Mouse (Mus musculus): ENCODE data around the gene Fsd1. TPM values are rescaled to one million over a fixed set of nuclear protein-coding genes. Genes with fewer than 3 reads are reported as not detected.

The Fsd1 gene
- polyA plus RNA-seq, 1 experiment: 1.2 TPM

DNA sequence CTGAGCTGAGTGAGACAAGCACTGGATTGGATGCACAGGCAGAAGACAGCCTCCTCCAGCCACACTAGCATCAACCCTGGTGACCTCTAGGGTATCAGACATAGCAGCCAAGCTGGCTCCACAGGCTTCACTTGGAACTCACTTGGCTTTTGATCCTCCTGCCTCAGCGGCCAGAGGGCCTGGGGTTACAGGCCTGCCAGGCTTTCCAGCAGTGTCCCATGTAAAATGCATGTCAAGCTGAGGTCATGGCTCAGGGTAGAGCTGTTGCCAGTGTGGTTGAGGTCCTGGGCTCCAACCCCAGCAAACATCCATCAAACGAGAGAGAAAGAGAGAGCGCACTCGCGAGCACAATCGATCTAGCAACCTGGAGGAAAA, 48.4 kb downstream of the Fsd1 start:
- TF ChIP-seq CTCF (IDR thresholded peaks at IDR 0.05; ENCODE audit: control insufficient read depth, insufficient read depth, insufficient read length): no peak
- no peak for TF ChIP-seq MYOD1 (IDR thresholded peaks at IDR 0.05; ENCODE audit: control insufficient read depth, insufficient read length, low read depth)
- no peak for TF ChIP-seq FOSL1 (IDR thresholded peaks at IDR 0.05; ENCODE audit: insufficient read depth, low read length, poor library complexity, severe bottlenecking)
- TF ChIP-seq USF1 (IDR thresholded peaks at IDR 0.05; ENCODE audit: low read depth): no peak
- no peak for TF ChIP-seq MAX (IDR thresholded peaks at IDR 0.05)
- no peak for TF ChIP-seq CEBPB (IDR thresholded peaks at IDR 0.05; ENCODE audit: low read depth)
- no peak for TF ChIP-seq MYOG (IDR thresholded peaks at IDR 0.05; ENCODE audit: control insufficient read depth, extremely low read depth, insufficient read length)
- Histone ChIP-seq H3K79me2 (ENCODE audit: control insufficient read depth, insufficient read depth) (peaks cover 67% of the 10 kb centered on the region), H3K36me3 (ENCODE audit: control insufficient read depth, insufficient read depth) (peaks cover 19% of the 10 kb centered on the region), H3ac (ENCODE audit: control insufficient read depth, insufficient read length, low read depth) (peak overlapping the region; percentile 99), H3K27me3 (ENCODE audit: control insufficient read depth, insufficient read depth, insufficient read length) (no peaks in the 10 kb centered on the region), H3K4me3 (ENCODE audit: insufficient read depth, poor library complexity, severe bottlenecking) (no peak overlapping the region), H3K79me3 (ENCODE audit: low read depth) (peaks cover 58% of the 10 kb centered on the region)

DNA sequence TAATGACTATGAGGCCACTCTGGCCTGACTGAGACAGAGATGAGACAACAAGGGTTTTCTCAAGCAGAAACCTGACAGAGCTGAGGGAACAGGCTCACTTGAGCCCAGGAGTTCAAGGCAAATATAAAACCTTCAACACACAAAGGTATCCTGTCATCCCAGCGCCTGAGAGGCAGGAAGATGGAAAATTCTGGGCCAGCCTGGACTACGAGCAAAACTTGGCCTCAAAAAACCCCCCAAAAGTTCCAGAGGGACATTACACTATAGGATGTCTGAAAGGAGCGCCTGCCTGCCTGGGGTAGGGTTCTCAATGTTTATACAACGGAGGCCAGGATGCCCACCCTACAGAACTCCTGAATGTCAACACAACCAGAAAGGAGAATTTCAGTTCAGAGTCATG, 48.9 kb downstream of the Fsd1 start:
- TF ChIP-seq MYOG (IDR thresholded peaks at IDR 0.05; ENCODE audit: control insufficient read depth, extremely low read depth, insufficient read length) (no peak), USF1 (IDR thresholded peaks at IDR 0.05; ENCODE audit: low read depth) (no peak), CTCF (IDR thresholded peaks at IDR 0.05; ENCODE audit: control insufficient read depth, insufficient read depth, insufficient read length) (no peak), MYOD1 (IDR thresholded peaks at IDR 0.05; ENCODE audit: control insufficient read depth, insufficient read length, low read depth) (no peak), CEBPB (IDR thresholded peaks at IDR 0.05; ENCODE audit: low read depth) (no peak), MAX (IDR thresholded peaks at IDR 0.05) (no peak)
- H3K79me3 ChIP-seq (ENCODE audit: low read depth): peaks cover 53% of the 10 kb centered on the region
- peak overlapping the region; percentile 91 for H3K4me3 ChIP-seq (ENCODE audit: insufficient read depth, poor library complexity, severe bottlenecking)
- peak overlapping the region; percentile 99 for H3ac ChIP-seq (ENCODE audit: control insufficient read depth, insufficient read length, low read depth)
- H3K36me3 ChIP-seq (ENCODE audit: control insufficient read depth, insufficient read depth): peaks cover 15% of the 10 kb centered on the region
- H3K27me3 ChIP-seq (ENCODE audit: control insufficient read depth, insufficient read depth, insufficient read length): no peaks in the 10 kb centered on the region
- H3K79me2 ChIP-seq (ENCODE audit: control insufficient read depth, insufficient read depth): peaks cover 62% of the 10 kb centered on the region

DNA sequence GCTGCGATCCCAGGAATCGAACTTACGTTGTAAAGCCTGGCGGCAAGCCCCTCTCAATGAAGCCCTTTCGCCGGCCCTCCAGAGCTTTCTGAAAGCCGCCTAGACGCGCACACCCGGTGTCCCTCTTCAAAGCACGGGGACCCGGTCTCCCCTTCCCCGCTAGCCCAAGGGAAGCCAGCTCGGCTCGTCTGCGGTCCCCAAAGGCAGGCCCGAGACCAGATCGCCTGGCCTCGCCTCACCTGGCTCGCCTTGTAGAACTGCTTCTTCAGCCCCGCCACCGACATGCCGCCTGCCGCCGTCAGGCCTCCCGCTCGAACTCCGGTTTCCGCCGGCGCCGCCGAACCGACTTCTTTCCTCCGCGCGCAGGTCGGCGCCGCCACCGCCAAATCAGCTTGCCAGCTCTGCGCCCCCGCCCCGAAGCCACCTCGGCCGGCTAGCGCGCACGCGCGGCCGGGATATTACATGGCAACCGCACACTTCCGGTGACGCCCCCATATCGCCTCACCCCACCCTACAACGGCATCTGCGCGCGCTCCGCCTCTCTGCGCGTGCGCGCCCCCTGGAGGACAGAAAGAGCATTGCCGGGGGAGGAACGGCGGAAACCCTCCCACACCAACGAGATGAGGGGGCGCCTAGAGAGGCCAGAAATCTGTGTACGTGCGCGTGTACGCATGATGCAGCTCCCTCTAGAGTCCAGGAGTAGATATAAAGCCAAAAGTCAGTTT, 50.0 kb downstream of the Fsd1 start, which contains the start of gene Sh3gl1:
Gene Sh3gl1, minus strand, starts transcription at position 460 of the 725 bp plus-strand sequence.
- H3K36me3 ChIP-seq (ENCODE audit: control insufficient read depth, insufficient read depth): peaks cover 12% of the 10 kb centered on the region
- TF ChIP-seq MYOD1 (IDR thresholded peaks at IDR 0.05; ENCODE audit: control insufficient read depth, insufficient read length, low read depth): no peak
- peak; percentile 97 for TF ChIP-seq CTCF (IDR thresholded peaks at IDR 0.05; ENCODE audit: control insufficient read depth, insufficient read depth, insufficient read length)
- TF ChIP-seq MAX (IDR thresholded peaks at IDR 0.05): peak; percentile 90
- H3K79me3 ChIP-seq (ENCODE audit: low read depth): peaks cover 52% of the 10 kb centered on the region
- H3K27me3 ChIP-seq (ENCODE audit: control insufficient read depth, insufficient read depth, insufficient read length): no peaks in the 10 kb centered on the region
- peaks cover 62% of the 10 kb centered on the region for H3K79me2 ChIP-seq (ENCODE audit: control insufficient read depth, insufficient read depth)
- H3K4me3 ChIP-seq (ENCODE audit: insufficient read depth, poor library complexity, severe bottlenecking): peak within 1 kb of the TSS; percentile 91
- H3ac ChIP-seq (ENCODE audit: control insufficient read depth, insufficient read length, low read depth): peak within 1 kb of the TSS; percentile 99

DNA sequence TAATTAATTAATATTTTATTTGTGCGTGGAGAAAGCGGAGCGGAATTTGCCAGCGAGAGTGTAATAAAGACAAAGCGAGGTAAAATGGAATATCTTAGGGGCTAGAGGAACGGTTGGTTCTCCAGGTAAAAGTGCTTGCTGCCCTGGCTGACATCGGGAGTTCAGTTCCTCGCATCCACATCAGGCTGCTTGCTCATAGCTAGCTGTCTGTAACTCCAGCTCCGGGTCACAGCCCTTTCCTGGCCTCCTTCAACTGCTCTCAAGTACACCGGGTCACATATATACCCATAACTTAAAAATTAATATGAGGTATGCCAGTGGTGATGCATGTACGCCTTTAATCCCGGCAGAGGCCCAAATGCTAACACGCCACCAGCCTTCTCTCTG, 50.6 kb downstream of the Fsd1 start:
- Histone ChIP-seq H3K79me3 (ENCODE audit: low read depth) (peaks cover 54% of the 10 kb centered on the region), H3ac (ENCODE audit: control insufficient read depth, insufficient read length, low read depth) (peak overlapping the region; percentile 56), H3K4me3 (ENCODE audit: insufficient read depth, poor library complexity, severe bottlenecking) (no peak overlapping the region), H3K36me3 (ENCODE audit: control insufficient read depth, insufficient read depth) (peaks cover 14% of the 10 kb centered on the region), H3K27me3 (ENCODE audit: control insufficient read depth, insufficient read depth, insufficient read length) (no peaks in the 10 kb centered on the region), H3K79me2 (ENCODE audit: control insufficient read depth, insufficient read depth) (peaks cover 62% of the 10 kb centered on the region)
- TF ChIP-seq MYOG (IDR thresholded peaks at IDR 0.05; ENCODE audit: control insufficient read depth, extremely low read depth, insufficient read length): no peak
- no peak for TF ChIP-seq FOSL1 (IDR thresholded peaks at IDR 0.05; ENCODE audit: insufficient read depth, low read length, poor library complexity, severe bottlenecking)
- TF ChIP-seq CEBPB (IDR thresholded peaks at IDR 0.05; ENCODE audit: low read depth): no peak
- no peak for TF ChIP-seq USF1 (IDR thresholded peaks at IDR 0.05; ENCODE audit: low read depth)
- TF ChIP-seq CTCF (IDR thresholded peaks at IDR 0.05; ENCODE audit: control insufficient read depth, insufficient read depth, insufficient read length): no peak
- TF ChIP-seq MYOD1 (IDR thresholded peaks at IDR 0.05; ENCODE audit: control insufficient read depth, insufficient read length, low read depth): no peak
- no peak for TF ChIP-seq MAX (IDR thresholded peaks at IDR 0.05)

DNA sequence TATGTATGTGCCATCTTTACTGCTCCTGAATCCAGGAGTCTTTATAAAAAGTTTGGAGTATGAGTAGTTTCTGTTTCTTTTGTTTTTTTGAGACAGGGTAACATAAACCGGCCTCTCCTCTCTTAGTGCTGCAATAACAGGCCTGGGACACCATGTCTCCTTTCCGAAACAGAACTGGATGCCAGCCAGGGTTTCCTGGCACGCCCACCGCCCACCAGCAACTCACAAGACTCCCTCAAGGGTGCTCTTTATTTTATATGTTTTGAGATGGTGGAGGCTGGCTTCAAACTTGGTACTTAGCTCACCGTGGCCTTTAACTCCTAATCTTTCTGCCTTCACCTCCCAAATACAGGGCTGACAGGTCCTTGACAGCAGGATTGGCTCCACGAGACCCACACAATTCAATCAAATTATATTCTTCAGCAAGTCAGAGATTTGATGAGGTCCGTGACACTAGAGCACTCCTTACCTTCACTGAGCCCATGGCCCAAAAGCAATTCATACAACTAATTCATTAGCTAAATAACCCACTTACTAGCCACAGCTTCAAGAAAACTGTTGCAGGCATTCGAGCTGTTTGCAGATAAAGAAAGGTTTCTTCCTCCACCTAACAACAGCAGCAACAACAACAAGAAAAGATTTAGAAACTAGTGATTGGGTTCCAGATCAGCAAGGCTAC, 52.4 kb downstream of the Fsd1 start:
- H3K79me3 ChIP-seq (ENCODE audit: low read depth): peaks cover 55% of the 10 kb centered on the region
- TF ChIP-seq FOSL1 (IDR thresholded peaks at IDR 0.05; ENCODE audit: insufficient read depth, low read length, poor library complexity, severe bottlenecking): no peak
- no peak for TF ChIP-seq CEBPB (IDR thresholded peaks at IDR 0.05; ENCODE audit: low read depth)
- no peak for TF ChIP-seq CTCF (IDR thresholded peaks at IDR 0.05; ENCODE audit: control insufficient read depth, insufficient read depth, insufficient read length)
- TF ChIP-seq USF1 (IDR thresholded peaks at IDR 0.05; ENCODE audit: low read depth): no peak
- TF ChIP-seq MYOD1 (IDR thresholded peaks at IDR 0.05; ENCODE audit: control insufficient read depth, insufficient read length, low read depth): no peak
- no peak for TF ChIP-seq MAX (IDR thresholded peaks at IDR 0.05)
- no peak for TF ChIP-seq MYOG (IDR thresholded peaks at IDR 0.05; ENCODE audit: control insufficient read depth, extremely low read depth, insufficient read length)
- H3K27me3 ChIP-seq (ENCODE audit: control insufficient read depth, insufficient read depth, insufficient read length): no peaks in the 10 kb centered on the region
- no peak overlapping the region for H3ac ChIP-seq (ENCODE audit: control insufficient read depth, insufficient read length, low read depth)
- H3K4me3 ChIP-seq (ENCODE audit: insufficient read depth, poor library complexity, severe bottlenecking): no peak overlapping the region
- H3K36me3 ChIP-seq (ENCODE audit: control insufficient read depth, insufficient read depth): peaks cover 17% of the 10 kb centered on the region
- peaks cover 62% of the 10 kb centered on the region for H3K79me2 ChIP-seq (ENCODE audit: control insufficient read depth, insufficient read depth)

Measured in C2C12 (cell line).